Mouse (Mus musculus): ENCODE measurements around the gene Ssh3.

GRCm38 (mm10) chr19:4247010-4247409, 22.0 kb downstream of the Ssh3 start:
- no peak for TF ChIP-seq EP300 (IDR thresholded peaks at IDR 0.05; ENCODE audit: insufficient read depth, low read depth, low read length)
- TF ChIP-seq POLR2A (IDR thresholded peaks at IDR 0.05; ENCODE audit: insufficient read depth, low read length), result no peak
- no peak for TF ChIP-seq CTCF (IDR thresholded peaks at IDR 0.05; ENCODE audit: low read depth, low read length)
